Mouse (Mus musculus) bone marrow, adult 2 months (tissue): Measurements from ENCODE around the gene Uvrag. TPM values are rescaled to one million over a fixed set of nuclear protein-coding genes. Genes with fewer than 3 reads are reported as not detected.

Experiments
- H3K27ac ChIP-seq: fragments of 200-500 bp; 2 replicates; pipeline ENCODE4 v1.5.1; 2012; ENCODE audit warnings: low read depth, mild to moderate bottlenecking, control low read depth, inconsistent platforms, low read length; ENCODE audit not compliant: control insufficient read depth, poor library complexity, insufficient read depth
- H3K4me1 ChIP-seq: fragments of 200-500 bp; 2 replicates; pipeline ENCODE4 v1.6.1; 2011; ENCODE audit warnings: low read length; ENCODE audit not compliant: control insufficient read depth, insufficient read depth
- H3K4me3 ChIP-seq: fragments of 200-500 bp; replicated peaks from 2 replicates; pipeline ENCODE3; 2011; ENCODE audit warnings: mild to moderate bottlenecking, low read depth, low read length, control low read depth; ENCODE audit not compliant: control insufficient read depth
- CTCF ChIP-seq: fragments of 200-500 bp; IDR thresholded peaks from 2 replicates; pipeline ENCODE4 v1.5.1; 2011; ENCODE audit warnings: low read length, control low read depth; ENCODE audit not compliant: control insufficient read depth, insufficient read depth
- POLR2A ChIP-seq: fragments of 200-500 bp; IDR thresholded peaks from 2 replicates; pipeline ENCODE4 v1.6.1; 2011; ENCODE audit warnings: low read depth, mild to moderate bottlenecking, control low read depth, low read length, borderline replicate concordance; ENCODE audit not compliant: control insufficient read depth
- WGBS: fragments of 180-500 bp; shearing (Covaris S2); methylation state at CpG from one replicate; pipeline ENCODE4 v1.1.7; 2018; 5-methylcytosine and 5-hydroxymethylcytosine counted together
- polyA plus RNA-seq: library from polyadenylated mRNA; stranded (reverse); fragments of >200 nt; gene quantifications from 2 replicates; pipeline ENCODE4 v1.2.4, GENCODE M21; 2011; ENCODE audit warnings: low replicate concordance; ENCODE audit not compliant: missing spikeins, insufficient read depth, insufficient read length

The Uvrag gene
- polyA plus RNA-seq, 1 experiment: 38.2 TPM

DNA sequence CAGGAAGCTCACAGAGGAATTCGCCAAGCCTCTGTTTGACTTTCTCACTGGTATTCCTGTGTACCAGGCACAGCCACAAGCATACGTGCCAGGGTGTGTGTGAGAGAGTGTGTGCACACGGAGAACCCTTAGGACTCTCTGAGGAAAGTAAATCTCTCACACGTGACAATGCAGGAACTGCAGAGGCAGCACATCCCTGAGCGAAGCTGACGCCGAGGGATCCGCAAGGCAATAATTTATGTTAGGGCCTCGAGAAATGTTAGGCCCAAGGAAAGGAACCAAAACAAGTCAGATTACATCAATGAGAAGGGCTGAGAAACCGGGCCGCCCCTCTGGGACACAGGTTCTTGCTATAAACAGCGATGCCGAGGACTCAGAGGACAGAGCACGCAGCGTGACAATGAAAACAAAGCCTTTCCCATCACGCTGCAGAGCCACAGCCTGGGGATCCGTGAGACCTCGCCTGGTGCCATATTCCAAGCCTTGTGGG, 216.5 kb downstream of the Uvrag start:
- no peak overlapping the region for H3K27ac ChIP-seq
- TF ChIP-seq CTCF: no peak
- no peak for TF ChIP-seq POLR2A
- 87% methylated on average over 18 of the region's 18 CpGs for WGBS

GRCm38 (mm10) chr7:98922984-98923383, 218.0 kb downstream of the Uvrag start:
- Histone ChIP-seq H3K4me3 (no peak overlapping the region), H3K27ac (no peak overlapping the region), H3K4me1 (no peaks in the 10 kb centered on the region)
- WGBS: 69% methylated on average over 5 of the region's 5 CpGs
- TF ChIP-seq CTCF (no peak), POLR2A (no peak)

More for the DNA sequence above, 216.5 kb downstream of the Uvrag start:
- Histone ChIP-seq H3K4me3 (no peak overlapping the region), H3K4me1 (no peaks in the 10 kb centered on the region)

- H3K4me1 ChIP-seq: no peaks in the 10 kb centered on the region; the same call in 1 of the 2 replicates
- TF ChIP-seq POLR2A: no peak
- no peak for TF ChIP-seq CTCF
These were observed 223.5 kb downstream of the Uvrag start for GRCm38 (mm10) chr7:98917407-98917806.

DNA sequence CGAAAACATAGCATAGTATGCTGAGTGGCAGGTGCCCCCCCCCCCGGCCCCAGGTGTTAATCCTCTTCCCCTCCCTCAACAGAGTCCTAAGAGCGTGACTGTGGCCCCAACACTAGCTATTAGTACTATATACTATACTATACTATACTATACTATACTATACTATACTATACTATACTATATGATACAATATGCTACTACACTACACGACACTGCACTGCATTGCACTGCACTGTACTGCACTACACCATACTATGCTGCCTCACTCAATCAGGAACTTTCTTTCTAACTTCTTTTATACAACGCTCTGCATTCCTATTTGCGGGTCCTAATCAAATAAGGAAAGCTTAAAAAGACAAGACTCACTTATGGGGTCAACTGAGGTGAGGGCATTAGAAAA, 224.4 kb downstream of the Uvrag start:
- no peak overlapping the region for H3K4me3 ChIP-seq
- H3K4me1 ChIP-seq: no peaks in the 10 kb centered on the region; the same call in 1 of the 2 replicates
- WGBS: 80% methylated on average over 6 of the region's 6 CpGs
- TF ChIP-seq CTCF (no peak), POLR2A (no peak)
- H3K27ac ChIP-seq: no peak overlapping the region

More at GRCm38 (mm10) chr7:98917407-98917806, 223.5 kb downstream of the Uvrag start:
- no peak overlapping the region for H3K4me3 ChIP-seq
- 84% methylated on average over 5 of the region's 5 CpGs for WGBS
- H3K27ac ChIP-seq: no peak overlapping the region

- WGBS: 66% methylated on average over 2 of the region's 2 CpGs
- Histone ChIP-seq H3K4me1 (no peaks in the 10 kb centered on the region; the same call in 1 of the 2 replicates), H3K27ac (no peak overlapping the region), H3K4me3 (no peak overlapping the region)
- TF ChIP-seq CTCF (no peak), POLR2A (no peak)
These were observed 228.0 kb downstream of the Uvrag start for GRCm38 (mm10) chr7:98912953-98913360.

DNA sequence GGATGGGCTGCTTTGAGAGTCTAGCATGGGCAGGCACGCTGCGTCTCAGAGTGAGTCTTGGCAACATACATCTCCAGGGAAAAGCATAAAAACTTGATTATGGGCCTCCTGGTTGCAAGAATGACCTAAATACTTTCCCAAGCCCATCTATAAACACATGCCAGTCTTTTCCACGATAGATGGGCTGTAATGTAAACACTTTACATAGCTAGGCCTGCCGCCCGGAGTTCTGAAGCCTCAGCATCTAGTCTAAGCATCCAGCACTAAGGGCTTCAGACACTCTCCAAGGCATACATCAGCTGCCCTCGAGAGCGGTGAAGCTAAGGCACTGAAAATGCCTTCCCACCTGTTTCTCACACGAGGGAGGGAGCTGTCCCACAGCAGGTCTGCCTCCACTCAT, 229.7 kb downstream of the Uvrag start:
- no peak overlapping the region for H3K4me3 ChIP-seq
- no peak for TF ChIP-seq CTCF
- no peaks in the 10 kb centered on the region; the same call in 1 of the 2 replicates for H3K4me1 ChIP-seq
- WGBS: 83% methylated on average over 8 of the region's 8 CpGs
- H3K27ac ChIP-seq: no peak overlapping the region

DNA sequence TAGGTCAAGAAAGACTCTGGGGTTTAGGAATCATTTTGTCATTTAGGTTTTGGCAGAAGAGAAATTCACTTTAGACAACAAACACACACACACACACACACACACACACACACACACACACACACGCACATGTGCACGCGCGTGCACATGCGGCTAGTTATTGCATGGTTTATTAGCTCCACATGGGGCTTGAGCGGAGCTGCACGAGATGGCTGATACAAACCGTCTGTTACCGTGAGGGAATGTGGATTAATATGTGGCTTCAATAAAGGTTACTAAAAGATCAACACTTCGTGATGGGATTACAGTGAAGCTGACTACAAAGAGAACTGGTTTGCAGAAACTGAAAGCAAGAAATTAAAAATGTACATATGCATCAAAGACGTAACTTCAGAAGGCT, 230.2 kb downstream of the Uvrag start:
- 90% methylated on average over 11 of the region's 11 CpGs for WGBS
- Histone ChIP-seq H3K4me3 (no peak overlapping the region), H3K4me1 (no peaks in the 10 kb centered on the region; the same call in 1 of the 2 replicates), H3K27ac (no peak overlapping the region)
- TF ChIP-seq CTCF (no peak), POLR2A (no peak)

DNA sequence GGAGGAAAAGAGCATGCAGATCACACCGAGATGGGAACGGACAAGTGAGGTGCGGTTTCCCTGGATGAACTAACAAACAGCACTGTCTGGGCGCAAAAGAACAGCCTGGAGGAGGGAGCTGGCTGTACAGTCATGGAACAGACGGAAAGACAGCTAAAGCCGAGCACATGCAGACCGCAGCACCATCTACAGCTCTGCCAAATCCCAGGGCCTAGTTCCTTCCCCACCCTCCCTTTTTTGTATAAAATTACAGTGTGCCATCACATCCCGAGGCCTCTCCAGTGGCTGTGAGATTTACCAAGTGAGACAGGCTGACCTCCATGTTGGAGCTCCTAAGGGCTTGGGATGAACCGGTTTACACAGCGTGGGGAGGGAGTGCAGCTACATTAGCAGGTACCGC, 230.8 kb downstream of the Uvrag start:
- Histone ChIP-seq H3K4me3 (no peak overlapping the region), H3K4me1 (no peaks in the 10 kb centered on the region), H3K27ac (no peak overlapping the region)
- no peak for TF ChIP-seq CTCF
- no peak for TF ChIP-seq POLR2A
- WGBS: 88% methylated on average over 11 of the region's 11 CpGs

DNA sequence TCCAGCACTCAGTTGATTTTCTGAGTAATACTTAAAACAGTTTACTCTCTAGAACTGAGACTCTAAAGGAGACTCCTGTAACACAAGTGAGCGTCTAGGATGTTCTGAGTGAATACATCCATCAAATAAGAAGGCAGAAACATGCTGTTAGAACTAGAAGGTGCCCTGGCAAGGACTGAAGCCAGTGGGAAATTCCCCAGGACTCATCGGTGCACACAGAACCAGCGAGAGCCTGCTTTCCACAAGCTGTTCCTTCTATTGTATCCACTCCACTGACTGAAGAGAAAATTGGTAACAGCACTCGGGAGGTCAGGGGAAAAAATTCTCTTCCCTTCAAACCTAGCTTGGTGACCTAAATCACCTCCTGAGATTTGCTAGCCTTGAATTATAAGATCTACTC, 233.5 kb downstream of the Uvrag start:
- H3K4me1 ChIP-seq: no peaks in the 10 kb centered on the region
- no peak overlapping the region for H3K4me3 ChIP-seq
- WGBS: 91% methylated on average over 4 of the region's 4 CpGs
- no peak overlapping the region for H3K27ac ChIP-seq
- TF ChIP-seq POLR2A: no peak
- TF ChIP-seq CTCF: no peak
